Mouse (Mus musculus) retina, postnatal 1 day (tissue): ENCODE data around the gene Gm45208.
A peak's percentile ranks its signal among the peaks of the same experiment; 100 is the strongest.
"Not testable (repeated sequence)": the region's sequence is repeated elsewhere in the genome, so short reads cannot be mapped to it uniquely, and the experiment has no call there.

Experiments
- DNase-seq: peaks from one replicate; pipeline ENCODE4 v3.0.0-alpha.2; 2012

The Gm45208 gene

DNA sequence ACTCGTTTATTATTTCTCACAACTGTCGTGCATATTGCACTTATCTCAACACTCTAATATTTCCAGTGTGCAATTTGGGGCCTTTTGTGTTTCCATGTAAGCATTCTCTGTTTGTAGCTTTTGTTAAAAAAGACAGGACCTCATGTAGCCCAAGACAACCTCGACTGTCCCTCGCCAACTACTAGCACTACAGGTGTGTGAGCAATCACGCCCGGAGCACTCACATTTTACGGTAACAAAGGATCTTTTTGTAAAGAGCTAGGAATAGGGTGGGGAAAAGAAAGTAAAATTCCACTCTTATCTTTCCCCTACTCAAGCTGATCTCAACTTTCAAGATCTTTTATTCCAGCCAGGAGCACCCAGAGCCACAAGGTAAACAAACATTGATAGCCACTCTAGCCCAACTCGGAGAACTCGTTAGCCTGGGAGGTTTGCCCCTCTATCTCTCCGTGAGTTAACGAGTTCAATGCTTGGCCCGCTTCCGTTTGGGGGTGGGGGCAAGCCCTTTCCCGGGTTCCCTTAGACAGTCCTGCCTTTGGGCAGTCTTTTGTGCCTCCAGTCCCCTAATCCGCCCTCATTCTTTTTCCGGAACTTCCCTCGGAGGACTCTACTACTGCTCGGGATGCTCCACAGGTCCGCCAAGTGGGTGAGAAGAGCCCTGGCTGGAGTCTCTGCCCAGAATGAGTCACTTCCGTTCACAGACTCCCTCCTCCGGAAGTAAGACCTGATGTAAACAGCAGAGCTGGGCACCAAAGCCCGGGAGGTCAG, at the start of gene Gm45208:
Gene Gm45208 (plus strand): TSS at position 732 of the 768 bp plus-strand sequence.
- peak; percentile 90 for DNase-seq

DNA sequence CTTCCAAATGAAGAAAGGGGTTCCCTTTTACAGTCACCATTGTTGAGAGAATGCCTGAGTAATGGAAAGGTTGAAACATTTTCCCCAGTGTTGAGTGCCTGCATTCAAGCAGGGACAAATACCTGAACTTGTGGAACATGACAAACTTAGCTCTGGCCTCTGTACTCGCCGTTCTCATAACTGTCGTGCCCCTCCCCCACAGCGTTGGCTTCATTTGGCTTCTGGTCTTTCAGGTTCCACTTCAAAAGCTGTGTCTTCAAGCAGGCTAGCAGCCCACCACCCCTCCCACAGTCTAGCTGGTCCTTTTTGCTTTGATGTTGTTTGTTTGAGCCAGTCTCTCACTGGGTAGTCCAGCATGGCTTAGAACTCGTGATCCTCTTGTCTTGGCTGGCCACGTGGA, 49.3 kb upstream of the Gm45208 start:
- no peak for DNase-seq

DNA sequence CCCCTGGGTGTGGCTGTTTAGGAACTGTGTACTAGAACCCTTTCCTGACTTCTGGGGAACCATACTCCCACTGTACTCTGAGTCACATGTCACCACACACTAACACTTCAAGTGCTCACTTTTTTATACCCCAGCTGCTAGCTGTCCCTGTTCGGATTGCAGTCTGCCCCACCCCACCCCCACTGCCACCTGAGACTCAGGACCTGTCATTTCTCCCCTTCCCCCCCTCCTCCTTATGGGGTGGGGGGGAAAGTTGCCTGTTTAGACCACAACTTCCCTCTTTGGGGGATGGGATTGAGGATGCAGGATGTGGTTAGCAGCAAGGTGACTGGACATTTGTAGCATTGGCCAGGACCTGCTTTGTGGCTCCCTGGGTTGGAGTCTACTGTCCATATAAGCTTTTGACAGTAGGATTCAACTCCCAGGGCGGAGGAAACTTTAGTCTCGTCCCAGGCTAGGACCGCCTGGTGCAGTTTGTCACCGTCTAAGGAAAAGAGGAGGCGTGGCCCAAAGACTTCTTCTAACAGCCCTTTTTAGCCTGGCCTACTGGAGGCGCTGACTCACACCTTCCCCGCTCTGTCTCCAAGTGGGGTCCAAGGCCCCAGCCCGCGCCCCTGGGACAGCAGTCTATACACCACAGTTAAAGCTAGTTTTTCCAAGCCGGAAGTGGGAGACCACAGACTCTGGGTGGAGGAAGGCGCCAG, 48.3 kb upstream of the Gm45208 start:
- DNase-seq = no peak

DNA sequence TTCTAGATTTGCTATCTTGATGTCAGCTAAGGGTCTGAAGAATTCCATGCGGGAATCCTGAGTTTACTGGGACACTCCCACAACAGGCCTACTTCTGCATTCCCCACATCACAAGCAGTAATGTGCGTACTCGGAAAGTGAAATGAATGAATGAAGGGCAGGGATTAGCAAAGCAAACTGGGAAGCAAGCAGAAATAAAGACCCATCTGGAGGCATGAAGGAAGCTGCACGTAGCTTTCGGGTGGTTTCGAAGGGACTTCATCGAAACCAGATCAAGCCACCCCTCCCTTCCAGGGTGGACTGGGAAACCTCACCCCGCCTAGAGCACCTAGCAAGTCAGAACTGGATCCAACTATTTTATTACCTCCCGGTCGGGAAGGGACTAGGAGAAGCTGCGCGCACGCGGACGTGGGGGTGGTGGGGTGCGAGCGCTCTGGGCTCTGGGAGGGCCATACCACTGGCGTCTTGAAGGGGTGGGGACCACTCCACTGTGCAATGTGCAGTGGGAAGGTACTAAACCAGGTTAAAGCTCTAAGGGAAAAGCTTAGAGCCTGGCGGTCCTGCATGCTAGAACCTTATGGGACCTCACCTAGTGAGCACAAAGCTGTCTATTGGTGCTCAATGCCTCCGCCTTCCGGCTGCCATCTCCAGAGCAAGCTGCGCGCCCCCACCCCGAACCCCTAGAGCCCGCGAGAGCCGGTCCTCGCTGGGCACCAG, 47.6 kb upstream of the Gm45208 start:
- peak; percentile 34 for DNase-seq

DNA sequence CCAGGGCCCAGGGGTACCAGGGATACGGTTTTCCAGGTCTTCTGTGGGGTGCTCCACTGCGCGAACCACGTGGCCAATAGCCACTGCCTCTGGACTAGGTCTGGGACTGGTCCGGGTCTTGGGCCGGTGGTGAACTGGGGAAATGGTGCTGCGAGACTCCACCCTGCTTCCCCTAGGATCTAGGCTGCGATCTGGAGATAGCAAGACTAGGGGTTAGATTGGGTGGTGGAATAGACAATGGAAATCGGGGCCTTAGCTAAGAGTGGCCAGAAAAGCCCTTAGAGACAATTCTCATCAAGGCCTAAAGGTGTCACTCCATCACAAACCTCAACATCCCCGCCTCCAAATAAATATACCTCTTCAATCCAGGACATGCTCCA, 47.1 kb upstream of the Gm45208 start:
- no peak for DNase-seq

DNA sequence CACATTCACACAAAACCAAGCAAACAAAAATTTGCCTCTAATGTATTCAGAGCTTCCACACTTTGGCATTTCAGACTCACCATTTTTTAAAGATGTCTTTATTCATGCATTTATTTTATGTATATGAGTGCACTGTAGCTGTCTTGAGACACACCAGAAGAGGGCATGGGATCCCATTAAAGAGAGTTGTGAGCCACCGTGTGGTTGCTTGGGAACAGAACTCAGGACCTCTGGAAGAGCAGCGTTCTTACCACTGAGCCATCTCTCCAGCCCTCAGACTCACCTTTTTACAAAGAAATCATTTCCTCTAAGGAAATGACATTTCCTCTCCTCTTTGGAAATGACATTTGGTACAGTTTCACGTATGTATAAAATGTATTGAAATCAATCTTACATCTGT, 43.1 kb upstream of the Gm45208 start:
- DNase-seq = no peak

DNA sequence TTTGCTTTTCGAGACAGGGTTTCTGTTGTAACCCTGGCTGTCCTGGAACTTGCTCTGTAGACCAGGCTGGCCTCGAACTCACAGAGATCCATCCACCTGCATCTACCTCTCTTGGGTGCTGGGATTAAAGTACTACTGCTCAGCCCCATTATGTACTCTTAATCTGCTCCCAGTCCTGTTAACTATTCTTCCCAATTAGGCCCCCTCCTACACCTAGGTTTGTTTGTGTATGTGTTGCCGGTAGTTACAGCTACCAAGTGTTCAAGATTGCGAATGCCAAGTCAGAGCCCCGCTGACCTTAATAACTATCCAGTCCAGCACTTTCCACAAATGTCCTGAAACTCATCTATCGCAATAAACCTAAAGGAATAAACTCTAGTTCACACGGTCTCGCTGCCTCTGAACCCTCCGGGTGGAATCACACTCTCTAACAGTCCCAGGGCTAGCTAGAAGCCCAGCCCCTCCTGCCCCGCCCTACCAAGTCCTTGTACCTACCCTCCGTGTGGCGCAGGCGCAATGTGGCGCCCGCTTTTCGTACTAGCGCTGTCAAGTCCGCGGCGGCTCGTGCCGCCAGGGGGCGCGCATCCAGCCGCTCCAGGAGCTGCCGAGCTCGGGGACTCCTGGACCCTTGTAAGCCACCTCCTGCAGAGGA, 42.5 kb upstream of the Gm45208 start:
- DNase-seq = peak; percentile 92

DNA sequence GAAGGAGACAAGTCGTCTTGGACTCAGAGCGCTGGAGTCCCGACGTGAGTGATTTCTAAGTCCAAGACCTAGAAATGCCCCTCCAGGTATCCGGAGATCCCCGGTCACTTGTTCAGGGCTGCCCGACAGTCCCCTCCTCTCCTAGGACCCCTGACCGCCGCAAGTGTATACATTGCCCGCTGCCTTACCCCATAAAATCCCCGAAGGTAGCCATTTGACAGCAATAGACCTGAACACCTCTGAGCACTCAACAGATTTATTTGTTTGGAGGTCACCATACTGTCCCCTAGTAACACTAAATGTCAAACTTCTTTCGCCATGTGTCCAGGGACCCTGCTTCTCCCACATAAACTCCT, 42.0 kb upstream of the Gm45208 start:
- no peak for DNase-seq

DNA sequence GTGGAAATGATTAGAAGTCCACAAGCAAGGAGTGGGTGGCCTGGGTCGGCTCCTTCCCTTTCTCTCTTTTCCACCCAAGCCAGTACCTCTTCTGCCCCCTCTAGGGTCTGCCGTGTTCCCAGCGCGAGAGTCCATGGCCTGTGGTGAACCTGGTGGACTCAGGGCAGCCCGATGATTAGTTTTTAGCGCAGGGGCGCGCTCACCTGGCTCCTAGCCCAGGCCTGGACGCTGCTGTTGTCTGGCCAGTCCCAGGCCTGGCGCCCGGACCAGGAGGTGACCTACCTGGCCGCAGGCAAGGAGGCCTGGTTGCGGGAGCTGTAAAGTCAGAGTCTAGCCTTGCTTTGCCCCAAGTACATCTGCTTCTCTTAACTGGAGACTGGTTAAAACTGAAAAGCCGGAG, 41.2 kb upstream of the Gm45208 start, which contains the start of gene Magix:
Gene Magix (minus strand): TSS at position 388 of the 400 bp plus-strand sequence.
- DNase-seq = no peak

DNA sequence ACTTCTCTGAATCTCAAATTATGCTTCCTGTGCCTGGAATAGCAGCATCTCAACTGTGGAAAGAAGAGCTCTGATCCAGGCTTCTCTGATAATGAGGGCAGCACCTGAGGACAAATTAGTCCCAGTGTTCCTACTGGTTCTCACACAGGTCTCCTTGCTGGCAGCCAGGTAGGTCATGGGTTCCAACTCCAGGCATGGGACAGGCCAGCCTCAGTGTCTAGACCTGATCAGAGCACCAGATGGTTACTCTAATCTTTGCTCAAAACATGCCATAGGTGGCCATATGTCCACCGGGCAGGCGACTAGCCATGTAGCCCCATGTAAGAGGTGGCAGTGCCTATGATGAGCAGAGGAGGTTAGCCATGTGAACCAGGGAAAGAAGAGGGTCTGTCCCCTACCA, 33.7 kb upstream of the Gm45208 start:
- no peak for DNase-seq

DNA sequence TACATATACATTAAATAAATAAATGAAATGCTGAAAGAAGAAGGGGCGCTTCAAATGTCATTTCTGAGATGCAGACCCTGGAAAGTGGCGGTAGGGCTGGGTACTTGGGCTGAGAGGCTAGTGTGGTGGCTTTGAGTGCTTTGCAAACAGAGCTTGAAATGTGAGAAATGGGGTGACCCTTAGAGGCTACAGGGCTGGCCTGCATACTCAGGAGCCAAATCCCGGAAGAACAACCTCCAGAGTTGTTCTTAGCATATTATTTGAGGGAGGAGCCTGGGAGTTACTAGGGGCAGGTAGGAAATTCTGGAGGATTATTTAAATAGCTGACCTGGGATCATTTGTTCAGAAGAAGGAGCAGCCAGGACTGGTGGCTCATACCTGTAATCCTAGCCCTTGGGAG, 31.6 kb upstream of the Gm45208 start:
- DNase-seq = no peak

DNA sequence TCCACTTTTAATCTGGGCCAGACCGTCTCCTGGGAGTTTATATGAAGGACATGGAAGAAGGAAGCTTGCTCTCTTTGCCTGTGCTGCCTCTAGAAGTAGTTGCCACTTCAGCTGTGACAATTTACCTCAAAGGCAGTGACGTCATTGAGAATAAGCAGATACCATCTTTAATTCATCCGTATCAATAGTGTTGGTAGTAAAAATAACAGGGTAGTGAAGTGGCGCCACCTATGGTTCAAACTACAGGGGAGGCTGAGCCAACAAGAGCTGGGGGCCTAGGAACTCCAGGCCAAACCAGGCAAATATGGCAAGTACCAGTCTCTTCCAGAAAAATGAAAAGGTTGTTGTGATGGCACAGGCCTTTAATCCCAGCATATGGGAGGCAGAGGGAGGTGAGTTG, 29.2 kb upstream of the Gm45208 start:
- DNase-seq = peak; percentile 32

DNA sequence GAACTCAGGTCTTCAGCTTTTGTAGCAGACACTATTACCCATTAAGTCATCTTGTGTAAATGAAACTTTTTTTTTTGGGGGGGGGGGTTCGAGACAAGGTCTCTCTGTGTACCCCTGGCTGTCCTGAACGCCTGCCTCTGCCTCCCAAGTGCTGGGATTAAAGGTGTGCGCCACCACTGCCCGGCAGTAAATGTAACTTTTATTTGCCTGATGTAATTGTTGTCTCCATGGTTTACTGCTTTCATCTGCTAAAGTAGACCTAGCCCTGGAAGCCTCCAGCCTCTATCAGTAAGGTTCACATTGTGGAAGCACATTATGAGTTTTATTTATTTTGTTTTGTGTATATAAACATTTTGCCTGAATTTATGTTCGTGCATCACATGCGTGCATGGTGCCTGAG, 25.5 kb upstream of the Gm45208 start:
- DNase-seq = no peak

DNA sequence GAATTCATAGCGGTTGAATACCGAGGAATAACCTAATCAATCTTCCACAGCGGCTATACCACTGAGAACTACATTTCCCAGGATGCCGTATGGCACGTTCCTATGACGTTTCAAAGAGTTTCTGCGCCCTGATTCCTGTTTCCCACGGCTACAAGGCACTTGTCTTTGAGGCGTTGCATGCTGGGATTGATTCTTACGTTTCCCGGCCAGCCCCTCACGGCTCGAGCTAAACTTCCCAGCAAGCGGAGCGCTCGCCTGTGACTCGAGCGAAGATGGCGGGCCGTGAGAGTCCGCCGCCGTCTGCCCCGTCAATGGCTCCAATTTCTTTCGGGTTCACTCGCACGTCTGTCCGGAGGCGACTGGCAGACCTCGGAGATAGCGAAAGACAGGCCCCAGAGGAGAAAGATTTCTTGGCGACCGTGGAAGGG, 25.1 kb upstream of the Gm45208 start, which contains the start of gene Gpkow:
Gene Gpkow (plus strand): TSS at position 178 of the 428 bp plus-strand sequence.
- DNase-seq = peak; percentile 96

DNA sequence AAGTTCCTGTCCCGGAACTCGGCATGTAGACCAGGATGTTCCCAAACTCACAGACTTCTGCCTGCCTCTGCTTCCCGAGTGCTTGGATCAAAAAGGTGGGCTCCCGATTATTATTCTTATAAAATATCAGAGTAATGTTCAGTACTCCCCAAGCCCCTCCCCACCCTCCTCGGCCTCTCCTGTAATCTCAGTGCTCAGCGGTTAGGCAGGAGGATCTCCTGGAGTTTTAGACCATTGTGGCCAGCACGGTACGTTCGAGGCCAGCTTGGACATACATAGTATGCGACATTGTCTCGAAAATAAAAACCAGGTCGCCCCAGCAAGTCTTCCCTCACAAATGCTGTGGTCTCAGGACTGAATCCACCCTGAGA, 8.3 kb upstream of the Gm45208 start:
- not testable (repeated sequence) for DNase-seq

DNA sequence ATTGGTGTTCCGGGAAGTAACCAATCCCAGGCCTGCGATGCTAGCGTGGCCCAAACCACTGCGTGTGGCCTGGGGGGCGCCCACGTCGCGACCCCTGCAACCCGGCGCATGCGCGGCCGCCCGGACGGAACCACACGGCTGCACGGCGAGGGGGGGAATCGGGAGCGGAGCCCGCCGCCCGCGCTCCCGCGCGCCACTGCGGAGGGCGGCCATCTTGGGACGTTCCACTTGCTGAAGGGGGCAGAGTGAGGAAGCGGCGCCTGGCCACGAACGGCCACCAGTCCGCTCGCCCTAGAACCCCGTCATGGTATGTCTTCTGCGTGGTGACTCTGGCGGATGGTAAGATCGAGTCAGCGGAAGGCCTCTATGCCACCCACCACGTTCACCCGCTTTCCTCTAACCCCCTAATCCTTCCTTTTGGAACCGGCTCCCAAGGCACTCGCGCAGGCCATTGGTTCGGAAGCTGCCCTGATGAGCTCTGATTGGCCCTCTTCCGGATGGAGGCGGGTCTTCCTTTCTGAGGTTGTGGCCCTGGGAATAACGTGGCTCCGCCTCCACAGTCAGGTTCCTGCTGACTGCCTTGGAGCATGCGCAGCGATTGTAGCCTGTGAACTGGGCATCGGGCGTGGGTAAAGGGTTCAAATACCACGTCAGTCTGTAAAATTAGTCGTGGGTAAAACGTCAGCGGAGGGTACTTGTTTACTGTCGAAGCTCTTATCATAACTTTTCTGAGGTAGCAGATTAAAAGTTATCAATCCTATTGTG, 7.7 kb upstream of the Gm45208 start, which contains the start of gene Wdr45:
Gene Wdr45 (plus strand): TSS at position 199 of the 765 bp plus-strand sequence.
- DNase-seq = peak; percentile 98

DNA sequence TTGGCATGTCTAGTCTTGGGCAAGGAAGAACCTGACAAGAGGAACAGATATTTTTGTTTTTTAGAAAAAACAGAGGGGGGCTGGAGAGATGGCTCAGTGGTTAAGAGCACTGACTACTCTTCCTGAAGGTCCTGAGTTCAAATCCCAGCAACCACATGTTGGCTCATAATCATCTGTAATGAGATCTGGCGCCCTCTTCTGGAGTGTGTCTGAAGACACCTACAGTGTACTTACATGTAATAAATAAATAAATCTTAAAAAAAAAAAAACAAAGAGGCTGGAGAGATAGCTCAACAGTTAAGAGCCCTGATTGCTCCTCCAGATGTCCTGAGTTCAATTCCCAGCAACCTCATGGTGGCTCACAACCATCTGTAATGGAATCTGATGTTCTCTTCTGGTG, 6.0 kb upstream of the Gm45208 start:
- DNase-seq = not testable (repeated sequence)

DNA sequence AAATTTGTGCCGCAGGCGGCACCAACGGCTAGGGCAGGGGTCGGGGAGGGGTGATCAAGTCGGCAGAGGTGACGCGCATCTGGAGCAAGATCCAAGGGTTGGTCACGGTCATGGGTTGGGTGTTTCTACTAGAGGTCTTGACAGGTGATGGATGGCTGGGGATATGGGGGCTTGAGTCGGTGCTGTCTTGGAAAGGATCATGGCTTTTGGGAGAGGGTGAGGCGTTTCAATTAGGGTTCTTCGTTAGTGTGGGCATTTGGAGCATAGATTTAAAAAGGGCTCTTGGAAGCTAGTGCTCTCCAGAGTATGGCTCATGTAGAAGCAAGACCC, 202 bp downstream of the Gm45208 start:
- DNase-seq = no peak

DNA sequence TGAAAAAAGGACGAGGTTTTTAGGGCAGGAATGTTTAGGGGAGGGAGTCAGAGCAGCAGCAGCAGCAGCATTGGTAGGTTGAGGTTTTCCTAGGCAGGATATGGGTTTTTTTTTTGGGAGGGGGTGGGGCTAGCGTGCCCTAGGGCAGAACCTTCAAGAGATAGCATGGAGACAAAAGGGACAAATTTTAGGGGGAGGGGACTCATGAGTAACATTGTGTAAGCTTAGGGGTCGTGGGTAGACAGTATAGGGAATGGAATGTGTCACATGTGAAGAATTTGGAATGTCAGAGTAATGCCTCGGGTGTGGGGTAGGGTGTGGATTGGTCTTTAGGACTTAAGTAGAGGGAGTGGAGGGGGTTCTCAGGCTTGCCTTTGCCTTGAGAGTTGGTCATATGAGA, 646 bp downstream of the Gm45208 start:
- no peak for DNase-seq

DNA sequence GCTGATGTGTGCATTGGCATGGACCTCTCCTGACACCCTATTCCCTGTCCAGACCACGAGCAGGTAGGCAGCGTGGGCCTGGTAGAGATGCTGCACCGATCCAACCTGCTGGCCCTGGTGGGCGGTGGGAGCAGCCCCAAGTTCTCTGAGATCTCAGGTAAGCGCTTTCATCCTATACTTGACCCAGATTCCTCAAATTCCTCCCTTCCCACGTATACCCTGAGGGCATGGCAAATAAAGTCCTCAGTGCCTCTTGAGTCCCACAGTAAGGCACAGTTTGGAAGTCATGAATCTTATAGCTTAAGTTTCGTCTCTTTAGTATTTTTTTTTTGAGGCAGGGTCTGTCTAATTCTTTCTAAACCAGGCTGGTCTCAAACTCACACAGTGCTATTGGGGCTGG, 2.1 kb downstream of the Gm45208 start:
- no peak for DNase-seq

DNA sequence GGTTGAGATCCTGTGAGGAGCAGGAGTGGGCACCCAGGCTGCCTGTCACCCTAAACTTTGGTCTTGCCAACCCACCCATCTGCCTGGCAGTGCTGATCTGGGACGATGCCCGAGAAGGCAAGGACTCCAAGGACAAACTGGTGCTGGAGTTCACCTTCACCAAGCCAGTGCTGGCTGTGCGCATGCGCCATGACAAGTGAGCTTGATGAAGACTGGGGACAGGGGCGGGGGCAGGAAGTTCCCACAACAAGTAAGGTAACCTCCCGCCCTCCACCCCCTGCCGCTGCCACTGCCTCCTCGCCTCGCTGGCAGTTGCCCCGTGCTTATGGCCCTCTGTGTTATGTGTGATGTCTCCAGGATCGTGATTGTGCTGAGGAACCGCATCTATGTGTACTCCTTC, 3.8 kb downstream of the Gm45208 start:
- no peak for DNase-seq

DNA sequence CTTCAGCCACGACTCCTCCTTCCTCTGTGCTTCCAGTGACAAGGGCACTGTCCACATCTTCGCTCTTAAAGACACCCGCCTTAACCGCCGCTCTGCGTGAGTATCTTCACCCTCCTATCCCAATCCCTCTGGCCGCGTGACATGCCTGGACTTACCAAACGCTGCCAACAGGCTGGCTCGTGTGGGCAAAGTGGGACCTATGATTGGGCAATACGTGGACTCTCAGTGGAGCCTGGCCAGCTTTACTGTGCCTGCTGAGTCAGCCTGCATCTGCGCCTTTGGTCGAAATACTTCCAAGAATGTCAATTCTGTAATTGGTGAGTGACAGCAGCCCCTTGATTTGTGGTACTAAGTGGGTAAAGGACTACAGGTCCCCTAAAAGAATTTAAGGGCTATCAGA, 5.1 kb downstream of the Gm45208 start:
- no peak for DNase-seq
